Mouse (Mus musculus) embryonic facial prominence, embryonic 14.5 days (tissue): ENCODE measurements around the gene Obox8. TPM values are rescaled to one million over a fixed set of nuclear protein-coding genes. Genes with fewer than 3 reads are reported as not detected.

Experiments
- ATAC-seq: fragments of 200-750 bp; cut with Nextera tagmentation; 2 replicates; pipeline ENCODE4 v1.8.0; 2017; ENCODE audit warnings: low read depth, moderate number of reproducible peaks, moderate TSS enrichment
- DNase-seq: peaks from one replicate; pipeline ENCODE4 v3.0.0-alpha.2; 2015; ENCODE audit warnings: low spot score
- H3K27ac ChIP-seq: fragments of 300-500 bp; sonication (generic); replicated peaks from 2 replicates; pipeline ENCODE4 v1.5.1; 2014; ENCODE audit warnings: low read depth, mild to moderate bottlenecking, low read length, moderate library complexity
- H3K27me3 ChIP-seq: fragments of 300-500 bp; sonication (generic); replicated peaks from 2 replicates; pipeline ENCODE4 v1.6.1; 2014; ENCODE audit warnings: low read length; ENCODE audit not compliant: control insufficient read depth, insufficient read depth
- H3K36me3 ChIP-seq: fragments of 300-500 bp; sonication (generic); 2 replicates; pipeline ENCODE4 v1.6.1; 2014; ENCODE audit warnings: low read length, mixed read lengths; ENCODE audit not compliant: control insufficient read depth, insufficient read depth
- H3K4me1 ChIP-seq: fragments of 300-500 bp; sonication (generic); 2 replicates; pipeline ENCODE4 v1.6.1; 2014; ENCODE audit warnings: antibody characterized with exemption, low read length; ENCODE audit not compliant: control insufficient read depth, insufficient read depth
- H3K4me2 ChIP-seq: fragments of 300-500 bp; sonication (generic); 2 replicates; pipeline ENCODE4 v1.6.1; 2014; ENCODE audit warnings: low read depth, mild to moderate bottlenecking, low read length, moderate library complexity, mixed read lengths
- H3K4me3 ChIP-seq: fragments of 300-500 bp; sonication (generic); 2 replicates; pipeline ENCODE4 v1.5.1; 2014; ENCODE audit warnings: low read depth, mild to moderate bottlenecking, low read length
- H3K9ac ChIP-seq: fragments of 300-500 bp; sonication (generic); 2 replicates; pipeline ENCODE4 v1.6.1; 2014; ENCODE audit warnings: low read depth, mild to moderate bottlenecking, low read length, moderate library complexity, mixed read lengths
- H3K9me3 ChIP-seq: fragments of 300-500 bp; sonication (generic); 2 replicates; pipeline ENCODE4 v1.6.1; 2016; ENCODE audit warnings: low read length; ENCODE audit not compliant: control insufficient read depth
- WGBS: fragments of 180-500 bp; shearing (Covaris S2); extraction: QIAGEN DNeasy Blood & Tissue Kit; methylation state at CpG from one replicate; pipeline ENCODE4 v1.1.7; 2014; 5-methylcytosine and 5-hydroxymethylcytosine counted together
- polyA plus RNA-seq: library from polyadenylated mRNA; unstranded; fragments of >200 nt; fragmentation: Nextera tagmentation; extraction: Ambion mirVana; gene quantifications from 2 replicates; pipeline ENCODE4 v1.2.1, GENCODE M21; 2014

Obox8 gene
- polyA plus RNA-seq: not detected in 2 replicates

DNA sequence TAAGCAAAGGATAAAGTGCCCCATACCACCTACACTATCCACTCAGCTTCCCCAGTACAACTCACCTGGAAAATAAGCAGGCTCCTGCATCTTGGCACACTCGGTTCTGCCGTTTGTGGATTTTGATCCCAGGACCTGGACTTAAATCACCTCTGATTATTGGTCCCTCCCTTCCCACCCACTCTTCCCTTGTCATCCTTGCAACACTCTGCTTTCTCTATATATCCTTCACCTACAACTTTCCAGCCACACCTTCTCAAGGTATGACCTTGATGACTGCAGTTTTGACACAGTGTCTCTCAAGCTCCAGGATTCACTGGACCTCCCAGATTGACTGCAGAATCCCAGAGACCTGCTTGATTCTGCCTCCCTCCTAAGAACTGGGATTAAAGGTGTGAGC, at the start of gene Obox8:
Gene Obox8, minus strand, starts transcription at position 101 of the 400 bp plus-strand sequence.
- WGBS: 79% methylated on average over 2 of the region's 2 CpGs
- no peaks in the 10 kb centered on the region for H3K36me3 ChIP-seq

DNA sequence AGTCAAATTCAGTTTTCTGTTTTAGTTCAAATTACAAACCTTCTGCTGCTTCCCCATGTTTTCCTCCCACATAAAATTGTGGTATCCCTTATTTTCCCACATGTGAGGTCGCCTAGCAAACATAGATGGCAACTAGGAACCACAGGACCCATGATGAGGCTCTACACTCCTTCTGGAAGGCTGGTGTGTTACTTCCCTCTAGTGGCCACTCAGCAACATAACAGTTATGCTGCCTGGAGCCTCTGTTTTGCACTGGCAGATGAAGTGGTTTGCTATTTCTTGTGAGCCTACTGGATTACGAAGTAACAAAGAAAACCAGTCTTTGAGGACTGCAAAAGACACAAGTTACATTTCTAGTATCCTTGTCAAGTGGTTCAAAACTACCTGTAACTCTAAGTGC, 16.1 kb downstream of the Obox8 start:
- DNase-seq: peak; percentile 1
- Histone ChIP-seq H3K27me3 (no peaks in the 10 kb centered on the region), H3K4me1 (no peaks in the 10 kb centered on the region), H3K9me3 (no peaks in the 10 kb centered on the region), H3K4me2 (no peak overlapping the region), H3K9ac (no peak overlapping the region), H3K36me3 (no peaks in the 10 kb centered on the region), H3K27ac (no peak overlapping the region), H3K4me3 (no peak overlapping the region)
- no peak for ATAC-seq
- 23% methylated on average over 2 of the region's 2 CpGs for WGBS

More for the DNA sequence above, at the start of gene Obox8:
- ATAC-seq (no peak), DNase-seq (no peak)
- Histone ChIP-seq H3K4me2 (no peak within 1 kb of the TSS), H3K4me1 (no peaks in the 10 kb centered on the region), H3K4me3 (no peak within 1 kb of the TSS), H3K9me3 (peaks cover 24% of the 10 kb centered on the region), H3K9ac (no peak within 1 kb of the TSS), H3K27ac (no peak within 1 kb of the TSS), H3K27me3 (no peaks in the 10 kb centered on the region)

GRCm38 (mm10) chr7:14308671-14309070, 24.7 kb downstream of the Obox8 start:
- DNase-seq (no peak), ATAC-seq (no peak)
- 0 out of 2 replicates have a peak, but pooled peaks cover 3% of the 10 kb centered on the region for H3K9me3 ChIP-seq
- H3K4me3 ChIP-seq: no peak overlapping the region
- H3K27me3 ChIP-seq: no peaks in the 10 kb centered on the region
- no peaks in the 10 kb centered on the region for H3K4me1 ChIP-seq
- H3K27ac ChIP-seq: no peak overlapping the region
- no peaks in the 10 kb centered on the region for H3K36me3 ChIP-seq
- H3K9ac ChIP-seq: no peak overlapping the region
- 70% methylated on average over 3 of the region's 3 CpGs for WGBS
- H3K4me2 ChIP-seq: no peak overlapping the region

DNA sequence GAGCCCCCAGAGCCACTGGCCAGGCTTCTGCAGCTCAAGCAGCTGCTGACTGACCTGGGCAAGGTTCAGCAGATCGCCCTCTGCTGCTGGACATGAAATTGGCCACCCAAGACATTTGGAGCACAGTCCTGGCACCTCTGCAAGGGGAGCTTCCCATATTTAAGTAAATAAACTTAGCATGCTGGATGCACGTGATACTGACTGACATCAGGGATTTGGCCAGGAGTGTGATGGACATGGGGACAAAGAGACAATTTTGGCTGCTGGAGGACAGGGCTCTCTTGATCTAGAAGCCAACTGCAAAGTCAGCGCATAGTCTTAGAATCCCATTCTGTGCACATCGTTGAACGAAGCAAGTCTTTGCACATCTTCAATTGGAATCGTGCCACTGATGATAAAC, 25.8 kb downstream of the Obox8 start:
- Histone ChIP-seq H3K4me3 (no peak overlapping the region), H3K36me3 (no peaks in the 10 kb centered on the region), H3K27me3 (no peaks in the 10 kb centered on the region), H3K4me1 (no peaks in the 10 kb centered on the region), H3K9ac (no peak overlapping the region), H3K9me3 (0 out of 2 replicates have a peak, but pooled peaks cover 3% of the 10 kb centered on the region), H3K4me2 (no peak overlapping the region), H3K27ac (no peak overlapping the region)
- ATAC-seq: no peak
- 76% methylated on average over 6 of the region's 6 CpGs for WGBS
- DNase-seq: no peak

Other genes starting within 250 kb of the Obox8 start
- not detected in 2 replicates for gene Sult2a3, start 210.5 kb downstream of the Obox8 start, polyA plus RNA-seq
- gene Sult2a6, start 78.7 kb downstream of the Obox8 start, polyA plus RNA-seq: not detected in 2 replicates
- not detected in 2 replicates for gene Sult2a8, start 113.2 kb upstream of the Obox8 start, polyA plus RNA-seq
- not detected in 2 replicates for gene Sult2a7, start 160.7 kb upstream of the Obox8 start, polyA plus RNA-seq
- gene Vmn1r90, start 229.9 kb upstream of the Obox8 start, polyA plus RNA-seq: 0.13 and 0.24 TPM in 2 replicates